Mouse (Mus musculus) C2C12 (cell line): ENCODE results near the gene Cplx3.

ENCODE experiments used
- CEBPB ChIP-seq: IDR thresholded peaks from one replicate; pipeline ENCODE4 v1.6.1; 2011; ENCODE audit warnings: low read depth, mild to moderate bottlenecking, control low read depth, moderate library complexity
- CTCF ChIP-seq: IDR thresholded peaks from one replicate; pipeline ENCODE4 v1.5.1; 2011; ENCODE audit not compliant: control insufficient read depth, insufficient read depth, insufficient read length
- FOSL1 ChIP-seq: IDR thresholded peaks from one replicate; pipeline ENCODE4 v1.8.0; 2011; ENCODE audit warnings: mild to moderate bottlenecking, low read length; ENCODE audit not compliant: poor library complexity, insufficient read depth, severe bottlenecking
- MAX ChIP-seq: IDR thresholded peaks from one replicate; pipeline ENCODE4 v1.6.1; 2011; ENCODE audit warnings: mild to moderate bottlenecking, control low read depth
- MYOD1 ChIP-seq: IDR thresholded peaks from one replicate; pipeline ENCODE4 v1.6.1; 2011; ENCODE audit warnings: low read depth; ENCODE audit not compliant: control insufficient read depth, insufficient read length
- MYOG ChIP-seq: IDR thresholded peaks from one replicate; pipeline ENCODE4 v1.6.1; 2011; ENCODE audit not compliant: control insufficient read depth, insufficient read length; ENCODE audit errors: extremely low read depth
- USF1 ChIP-seq: IDR thresholded peaks from one replicate; pipeline ENCODE4 v1.6.1; 2011; ENCODE audit warnings: low read depth, mild to moderate bottlenecking, control low read depth, moderate library complexity

DNA sequence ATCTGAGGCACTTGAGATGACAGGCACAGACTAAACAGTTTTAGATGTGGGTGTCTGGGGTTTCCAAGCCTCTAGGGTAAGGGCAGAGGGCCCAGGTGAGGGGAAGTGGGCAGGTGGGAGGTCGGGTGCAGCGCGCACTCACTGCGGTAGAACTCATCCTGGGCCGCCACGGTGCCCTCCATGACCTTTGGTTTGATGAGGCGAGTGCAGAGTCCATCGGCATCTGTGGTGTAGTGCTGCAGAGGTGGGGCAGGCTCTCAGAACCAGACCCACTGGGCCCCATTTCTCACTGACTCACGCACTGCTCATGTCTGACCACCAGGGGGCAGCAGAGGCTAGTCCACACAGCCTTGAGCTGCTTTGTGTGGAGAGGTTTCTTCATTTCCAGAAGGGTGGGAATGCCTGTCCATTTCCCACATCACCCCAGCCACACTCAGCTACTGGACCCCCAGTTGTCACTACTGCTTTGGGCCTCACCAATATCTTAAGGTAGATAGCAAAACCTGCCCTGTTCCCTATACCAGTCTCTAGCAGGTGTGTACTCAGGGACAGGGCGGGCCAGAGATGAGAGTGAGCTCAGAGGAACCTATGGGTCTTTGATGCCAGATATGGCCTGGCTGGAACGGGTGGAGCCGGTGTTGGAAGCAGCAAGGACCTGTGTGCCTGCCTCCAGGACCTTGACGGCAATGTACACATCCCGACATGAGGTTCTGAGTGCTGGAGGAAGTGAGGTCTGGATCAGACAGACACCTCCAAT is 23.2 kb upstream of the Cplx3 start:
- TF ChIP-seq CTCF (peak; percentile 95), MAX (no peak), MYOG (no peak), FOSL1 (no peak), MYOD1 (no peak), USF1 (no peak), CEBPB (no peak)
